Mouse (Mus musculus): ENCODE data around the gene Csf2ra. TPM values are rescaled to one million over a fixed set of nuclear protein-coding genes. Genes with fewer than 3 reads are reported as not detected.
A peak's percentile ranks its signal among the peaks of the same experiment; 100 is the strongest.
"Not testable (repeated sequence)": the region's sequence is repeated elsewhere in the genome, so short reads cannot be mapped to it uniquely, and the experiment has no call there.

The Csf2ra gene
- polyA plus RNA-seq, 1 experiment, result 216 TPM

DNA sequence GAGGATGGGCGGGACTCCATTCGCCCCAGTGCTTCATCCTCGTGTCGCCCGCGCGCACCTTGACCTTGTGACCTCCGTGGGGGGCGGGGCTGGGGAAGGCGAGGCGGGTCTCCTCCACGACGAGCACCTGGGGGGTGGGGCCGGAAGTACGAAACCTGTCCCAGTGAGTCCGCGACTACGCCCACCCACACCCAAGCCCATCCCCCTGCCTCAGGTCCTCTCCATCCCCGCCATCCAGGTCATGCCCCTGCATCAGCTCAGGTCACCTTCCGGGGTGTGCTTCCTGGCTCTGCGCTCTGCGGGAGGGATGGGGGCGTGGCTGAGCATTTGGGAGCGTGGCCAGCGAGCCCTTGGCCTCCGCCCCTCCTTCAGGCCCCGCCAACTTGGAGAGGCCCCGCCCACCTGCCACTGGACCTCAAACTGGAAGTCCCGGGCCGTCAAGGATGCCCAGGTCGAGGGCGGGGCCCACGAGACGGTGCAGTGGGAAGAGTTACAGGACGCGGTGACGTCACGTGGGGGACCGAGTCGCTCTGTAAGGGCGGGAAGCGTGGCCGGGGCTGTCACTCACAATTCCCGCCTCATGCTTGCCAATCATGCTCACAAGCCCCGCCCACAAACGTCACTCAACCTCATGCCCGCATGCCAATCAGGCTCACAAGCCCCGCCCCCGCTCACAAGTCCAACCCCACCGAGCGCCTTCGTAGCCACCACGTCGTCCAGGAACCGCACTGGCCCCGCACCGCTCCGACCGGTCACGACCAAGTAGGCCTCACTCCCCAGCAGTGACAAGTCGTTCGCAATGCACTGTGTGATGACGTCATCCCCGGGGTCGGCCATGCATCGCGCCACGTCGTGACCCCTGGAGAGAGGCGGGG, 2.5 kb downstream of the Csf2ra start:
- H3K27me3 ChIP-seq (ENCODE audit: control insufficient read depth, insufficient read depth, low read length), result no peaks in the 10 kb centered on the region
- TF ChIP-seq POLR2A (IDR thresholded peaks at IDR 0.05; ENCODE audit: control insufficient read depth, extremely low read depth, insufficient read depth, low read length, poor library complexity) (no peak), CTCF (IDR thresholded peaks at IDR 0.05; ENCODE audit: borderline replicate concordance, control insufficient read depth, extremely low read depth, insufficient read depth, low read length, poor library complexity) (no peak)
- no peaks in the 10 kb centered on the region for H3K36me3 ChIP-seq (ENCODE audit: control insufficient read depth, insufficient read depth, low read length)
- peak; percentile 48 for DNase-seq
- H3K4me3 ChIP-seq (ENCODE audit: control insufficient read depth, insufficient read depth, low read length), result peak overlapping the region; percentile 55
- peaks cover 8% of the 10 kb centered on the region for H3K4me1 ChIP-seq (replicated peaks; ENCODE audit: control insufficient read depth, insufficient read depth, low read length)
- 29% methylated on average over 70 of the region's 70 CpGs for WGBS
- H3K27ac ChIP-seq (ENCODE audit: control insufficient read depth, insufficient read depth, low read length), result no peak overlapping the region

DNA sequence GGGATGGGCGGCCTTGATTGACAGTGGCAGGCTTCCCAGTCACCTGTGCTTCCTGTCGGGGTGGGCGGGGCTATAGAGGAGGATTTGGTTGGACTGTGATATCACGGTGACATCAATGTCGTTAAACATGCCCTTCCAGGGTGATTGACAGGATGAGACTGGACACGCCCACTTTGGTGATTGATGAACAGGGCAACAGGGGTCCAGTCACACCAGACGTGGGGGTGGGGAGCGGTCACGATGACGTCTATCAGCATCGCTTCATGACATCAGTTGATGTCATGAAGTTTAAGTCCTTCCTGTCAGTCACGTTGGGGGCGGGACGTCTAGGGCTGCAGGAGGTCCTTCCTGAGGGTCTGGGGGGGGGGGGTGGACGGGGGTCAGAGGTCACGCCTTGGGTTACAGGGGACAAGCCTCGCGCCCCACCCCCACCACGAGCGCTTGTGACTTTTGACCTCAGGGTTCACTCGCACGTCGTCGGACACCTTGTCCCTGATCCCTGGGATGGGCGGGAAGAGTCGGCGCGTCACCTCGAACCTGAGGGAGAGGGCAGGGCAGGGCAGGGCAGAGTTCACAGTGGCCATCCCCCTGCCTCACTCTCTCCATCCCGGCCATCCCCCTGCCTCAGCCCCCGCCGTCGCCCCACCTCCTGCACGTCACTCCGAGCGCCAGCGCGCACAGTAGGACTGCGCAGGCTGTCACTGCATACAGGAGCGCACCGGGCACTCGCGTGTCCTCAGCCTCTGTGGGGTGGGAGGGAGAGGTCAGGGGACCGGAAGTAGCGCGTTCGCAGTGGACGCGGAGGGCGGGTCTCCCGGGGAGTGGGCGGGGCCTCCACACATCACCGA, 3.3 kb downstream of the Csf2ra start:
- H3K36me3 ChIP-seq (ENCODE audit: control insufficient read depth, insufficient read depth, low read length), result no peaks in the 10 kb centered on the region
- no peak overlapping the region for H3K4me3 ChIP-seq (ENCODE audit: control insufficient read depth, insufficient read depth, low read length)
- DNase-seq, result peak; percentile 4
- no peaks in the 10 kb centered on the region for H3K27me3 ChIP-seq (ENCODE audit: control insufficient read depth, insufficient read depth, low read length)
- 75% methylated on average over 53 of the region's 53 CpGs for WGBS
- H3K27ac ChIP-seq (ENCODE audit: control insufficient read depth, insufficient read depth, low read length), result no peak overlapping the region
- H3K4me1 ChIP-seq (replicated peaks; ENCODE audit: control insufficient read depth, insufficient read depth, low read length), result peaks cover 8% of the 10 kb centered on the region
- TF ChIP-seq POLR2A (IDR thresholded peaks at IDR 0.05; ENCODE audit: control insufficient read depth, extremely low read depth, insufficient read depth, low read length, poor library complexity), result no peak

DNA sequence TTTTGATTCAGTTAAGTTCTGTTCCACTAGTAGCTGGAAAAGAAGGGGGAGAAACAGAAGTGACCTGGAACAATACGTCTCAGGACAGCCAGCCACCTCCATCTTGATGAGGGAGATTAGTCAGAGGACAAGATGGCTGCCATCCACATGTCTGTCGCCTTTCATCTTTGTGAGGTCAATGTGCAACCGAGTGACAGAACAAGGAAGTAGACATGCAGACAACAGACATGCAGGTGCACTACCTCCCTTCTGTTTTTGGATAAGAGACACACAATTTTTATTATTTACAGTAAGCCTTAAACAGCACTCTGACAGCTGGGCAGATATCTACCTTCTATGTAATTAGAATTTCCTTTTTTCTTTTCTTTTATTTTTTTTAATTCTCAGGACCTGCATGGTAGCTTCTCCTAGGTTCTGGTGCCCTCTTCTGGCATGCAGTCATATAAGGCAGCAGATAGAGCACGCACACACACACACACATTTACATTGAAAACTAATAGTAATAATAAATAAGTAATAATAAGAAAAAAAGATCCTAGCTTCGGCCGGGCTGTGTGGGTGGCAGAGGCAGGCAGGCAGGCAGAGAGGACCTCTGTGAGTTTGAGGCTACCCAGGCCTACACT, 4.4 kb downstream of the Csf2ra start:
- Histone ChIP-seq H3K27me3 (ENCODE audit: control insufficient read depth, insufficient read depth, low read length) (no peaks in the 10 kb centered on the region), H3K36me3 (ENCODE audit: control insufficient read depth, insufficient read depth, low read length) (no peaks in the 10 kb centered on the region), H3K4me3 (ENCODE audit: control insufficient read depth, insufficient read depth, low read length) (no peak overlapping the region), H3K4me1 (replicated peaks; ENCODE audit: control insufficient read depth, insufficient read depth, low read length) (peaks cover 8% of the 10 kb centered on the region), H3K27ac (ENCODE audit: control insufficient read depth, insufficient read depth, low read length) (no peak overlapping the region)
- DNase-seq, result no peak
- WGBS, result 92% methylated on average over 6 of the region's 6 CpGs
- TF ChIP-seq CTCF (IDR thresholded peaks at IDR 0.05; ENCODE audit: borderline replicate concordance, control insufficient read depth, extremely low read depth, insufficient read depth, low read length, poor library complexity) (no peak), POLR2A (IDR thresholded peaks at IDR 0.05; ENCODE audit: control insufficient read depth, extremely low read depth, insufficient read depth, low read length, poor library complexity) (no peak)

DNA sequence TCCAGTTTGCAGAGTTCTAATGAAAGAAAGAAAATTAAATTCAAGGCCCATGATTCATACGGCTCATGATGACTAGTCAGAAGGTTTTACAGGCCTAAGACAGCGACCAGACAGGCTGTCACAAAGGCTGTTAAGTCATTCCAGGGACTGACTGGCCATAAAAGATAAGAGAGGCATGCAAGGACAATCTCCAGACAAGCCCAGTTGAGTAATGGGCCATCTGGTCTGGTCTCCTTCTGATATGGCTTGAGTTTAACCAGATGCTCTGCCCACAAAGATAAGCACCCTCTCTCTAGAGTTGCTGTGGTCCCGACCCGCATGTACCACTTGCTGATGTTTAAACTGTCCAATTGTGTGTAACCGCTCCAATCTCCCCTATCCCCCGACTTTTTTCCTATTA, 20.7 kb downstream of the Csf2ra start:
- H3K4me3 ChIP-seq (ENCODE audit: control insufficient read depth, insufficient read depth, low read length); DNase-seq; H3K27ac ChIP-seq (ENCODE audit: control insufficient read depth, insufficient read depth, low read length); H3K4me1 ChIP-seq (replicated peaks; ENCODE audit: control insufficient read depth, insufficient read depth, low read length); H3K36me3 ChIP-seq (ENCODE audit: control insufficient read depth, insufficient read depth, low read length); H3K27me3 ChIP-seq (ENCODE audit: control insufficient read depth, insufficient read depth, low read length): not testable (repeated sequence)
- 86% methylated on average over 6 of the region's 6 CpGs for WGBS

DNA sequence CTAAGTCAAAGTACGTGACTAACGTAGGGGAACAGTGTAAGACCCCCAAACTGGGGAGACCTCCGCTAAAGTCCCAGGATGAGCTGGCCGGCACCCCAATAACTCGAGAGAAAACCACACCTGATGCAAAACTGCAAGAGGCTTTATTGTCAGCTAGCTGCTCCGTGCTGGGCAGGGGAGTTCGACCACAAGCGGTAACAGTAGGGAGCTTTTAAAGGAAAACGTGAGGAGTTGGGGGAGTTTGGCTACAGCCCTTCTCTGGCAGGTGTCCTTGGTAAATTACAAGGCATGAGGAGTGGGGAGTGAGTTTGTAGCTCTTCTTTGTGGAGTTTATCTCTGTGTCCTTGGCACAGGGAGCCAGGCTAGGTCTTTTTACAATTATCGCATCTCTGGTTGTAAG, 28.4 kb downstream of the Csf2ra start:
- WGBS, result 8% methylated on average over 10 of the region's 10 CpGs
- Histone ChIP-seq H3K4me1 (replicated peaks; ENCODE audit: control insufficient read depth, insufficient read depth, low read length) (no peaks in the 10 kb centered on the region), H3K27me3 (ENCODE audit: control insufficient read depth, insufficient read depth, low read length) (no peaks in the 10 kb centered on the region), H3K36me3 (ENCODE audit: control insufficient read depth, insufficient read depth, low read length) (no peaks in the 10 kb centered on the region), H3K27ac (ENCODE audit: control insufficient read depth, insufficient read depth, low read length) (no peak overlapping the region), H3K4me3 (ENCODE audit: control insufficient read depth, insufficient read depth, low read length) (no peak overlapping the region)
- TF ChIP-seq POLR2A (IDR thresholded peaks at IDR 0.05; ENCODE audit: control insufficient read depth, extremely low read depth, insufficient read depth, low read length, poor library complexity), result no peak
- DNase-seq, result peak; percentile 28

DNA sequence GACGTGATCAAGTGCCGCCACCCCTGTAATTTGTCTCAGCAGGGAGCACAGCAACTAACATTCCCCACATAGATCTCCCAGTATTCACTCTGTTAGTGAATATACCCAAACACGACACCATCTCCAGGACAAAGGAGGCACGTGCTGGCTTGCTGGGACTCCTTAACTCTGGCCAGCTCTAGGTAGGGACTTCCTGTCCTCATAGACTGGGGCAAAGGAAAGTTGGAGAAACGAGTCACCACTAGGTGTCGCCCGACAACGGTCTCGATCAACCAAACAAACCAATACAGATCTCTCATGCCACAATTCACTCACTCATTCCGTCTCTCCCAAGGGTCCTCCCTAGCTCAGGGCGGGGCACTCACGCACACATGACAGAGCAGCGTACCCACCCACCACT, 28.9 kb downstream of the Csf2ra start:
- WGBS, result 14% methylated on average over 13 of the region's 13 CpGs

DNA sequence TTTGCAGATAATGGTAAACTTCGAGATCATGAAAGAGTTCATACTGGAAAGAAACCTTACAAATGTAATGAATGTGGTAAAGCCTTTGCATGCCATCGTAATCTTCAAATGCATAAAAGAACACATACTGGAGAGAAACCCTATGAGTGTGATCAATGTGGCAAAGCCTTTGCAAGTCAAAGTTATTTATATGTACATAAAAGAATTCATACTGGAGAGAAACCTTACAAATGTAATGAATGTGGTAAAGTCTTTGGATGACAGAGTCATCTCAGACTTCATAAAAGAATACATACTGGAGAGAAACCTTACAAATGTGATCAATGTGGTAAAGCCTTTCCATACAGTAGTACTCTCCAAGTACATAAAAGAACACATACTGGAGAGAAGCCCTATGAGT, 44.6 kb downstream of the Csf2ra start, which contains the start of gene Gm6020:
Gene Gm6020, plus strand, starts transcription at position 301 of the 400 bp plus-strand sequence.
- H3K36me3 ChIP-seq (ENCODE audit: control insufficient read depth, insufficient read depth, low read length); H3K27ac ChIP-seq (ENCODE audit: control insufficient read depth, insufficient read depth, low read length); H3K4me3 ChIP-seq (ENCODE audit: control insufficient read depth, insufficient read depth, low read length); H3K27me3 ChIP-seq (ENCODE audit: control insufficient read depth, insufficient read depth, low read length); DNase-seq; H3K4me1 ChIP-seq (replicated peaks; ENCODE audit: control insufficient read depth, insufficient read depth, low read length): not testable (repeated sequence)
- 95% methylated on average over 2 of the region's 2 CpGs for WGBS

More for the DNA sequence above, 28.9 kb downstream of the Csf2ra start:
- peak; percentile 88 for DNase-seq
- H3K36me3 ChIP-seq (ENCODE audit: control insufficient read depth, insufficient read depth, low read length), result no peaks in the 10 kb centered on the region
- TF ChIP-seq POLR2A (IDR thresholded peaks at IDR 0.05; ENCODE audit: control insufficient read depth, extremely low read depth, insufficient read depth, low read length, poor library complexity) (no peak), CTCF (IDR thresholded peaks at IDR 0.05; ENCODE audit: borderline replicate concordance, control insufficient read depth, extremely low read depth, insufficient read depth, low read length, poor library complexity) (no peak)
- no peaks in the 10 kb centered on the region for H3K4me1 ChIP-seq (replicated peaks; ENCODE audit: control insufficient read depth, insufficient read depth, low read length)
- H3K4me3 ChIP-seq (ENCODE audit: control insufficient read depth, insufficient read depth, low read length), result no peak overlapping the region
- H3K27ac ChIP-seq (ENCODE audit: control insufficient read depth, insufficient read depth, low read length), result no peak overlapping the region
- H3K27me3 ChIP-seq (ENCODE audit: control insufficient read depth, insufficient read depth, low read length), result no peaks in the 10 kb centered on the region

Data from thymus, adult 2 months (tissue).